In the genomic region with DNA sequence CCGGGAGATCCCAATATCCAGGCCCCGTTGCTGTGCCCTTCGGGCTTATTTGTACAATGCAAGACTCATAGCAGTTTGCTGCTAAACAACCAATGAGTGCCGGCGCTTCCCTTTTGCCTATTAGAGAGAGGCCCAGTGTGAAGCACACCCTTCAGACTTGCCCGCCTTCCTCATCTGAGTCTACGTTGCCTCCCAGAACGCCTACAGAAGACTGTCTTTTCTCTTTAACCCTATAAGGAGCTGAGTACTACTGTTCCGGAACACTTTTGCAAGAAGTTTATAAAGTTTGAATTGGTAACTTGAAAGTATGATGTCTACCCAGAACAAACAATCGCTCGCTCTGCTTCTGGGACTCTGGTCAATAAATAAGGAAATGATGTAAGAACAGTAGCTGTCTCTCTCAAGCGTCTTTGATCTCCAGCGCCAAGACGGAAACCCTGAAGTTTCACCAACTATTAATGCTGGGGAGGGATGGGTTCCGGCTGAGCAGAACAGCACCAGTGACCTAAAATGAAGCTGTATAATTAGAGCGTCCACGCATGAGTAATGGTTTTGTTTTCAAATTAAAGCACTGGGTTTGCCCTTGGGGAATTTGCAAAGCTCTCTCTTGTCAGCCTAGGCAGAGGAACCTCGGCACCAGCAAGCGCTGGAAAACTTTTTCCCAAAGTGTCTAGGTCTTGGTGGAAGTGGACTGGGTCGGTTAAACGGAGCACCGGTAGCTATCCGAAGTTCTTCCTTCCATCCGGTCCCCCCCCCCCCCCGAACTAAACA, we compare ENCODE assay signal across 8 mouse cellular contexts. TPM values are rescaled to one million over a fixed set of nuclear protein-coding genes. Genes with fewer than 3 reads are reported as not detected.
A peak's percentile ranks its signal among the peaks of the same experiment; 100 is the strongest.
DNase-seq lines count a peak whose midpoint lies in the region; ATAC-seq and TF ChIP-seq lines count a peak whose summit lies in the region.

No protein-coding gene starts in this region.

- no peaks in the 10 kb centered on the region for H3K36me3 ChIP-seq in hindbrain, postnatal 0 days (ENCODE audit: insufficient read depth, low read length)
- 0 out of 2 replicates have a peak, but pooled peaks cover 2% of the 10 kb centered on the region for H3K36me3 ChIP-seq in liver, embryonic 11.5 days (ENCODE audit: control insufficient read depth, insufficient read depth, low read length)
- no peaks in the 10 kb centered on the region for H3K36me3 ChIP-seq in stomach, embryonic 16.5 days (ENCODE audit: control insufficient read depth, insufficient read depth, low read length)

- ATAC-seq in hindbrain, postnatal 0 days: peak; percentile 82
- ATAC-seq in liver, embryonic 11.5 days (replicated peaks; ENCODE audit: low FRiP score): peak; percentile 89
- ATAC-seq in monocyte, adult 5-6 weeks (replicated peaks; ENCODE audit: insufficient number of reproducible peaks, low FRiP score, low TSS enrichment, poor library complexity, severe bottlenecking): peak; percentile 83
- ATAC-seq in stomach, embryonic 16.5 days (ENCODE audit: insufficient read depth, low FRiP score): peak; percentile 80

- no peaks in the 10 kb centered on the region for H3K9me3 ChIP-seq in hindbrain, postnatal 0 days (ENCODE audit: low read length)
- no peaks in the 10 kb centered on the region for H3K9me3 ChIP-seq in liver, embryonic 11.5 days (ENCODE audit: control insufficient read depth, low read length)
- H3K9me3 ChIP-seq in stomach, embryonic 16.5 days (replicated peaks; ENCODE audit: control insufficient read depth, low read length): no peaks in the 10 kb centered on the region

- WGBS in hindbrain, postnatal 0 days: 3% methylated on average over 25 of the region's 25 CpGs
- WGBS in liver, embryonic 11.5 days: 5% methylated on average over 25 of the region's 25 CpGs
- WGBS in stomach, embryonic 16.5 days: 3% methylated on average over 25 of the region's 25 CpGs

- DNase-seq in layer of hippocampus, adult 11-12 months (ENCODE audit: low spot score): peak; percentile 28
- DNase-seq in layer of hippocampus, postnatal 25 days (ENCODE audit: extremely low spot score in 1 of 2, low spot score in 1 of 2): no peak
- peak; percentile 48 for DNase-seq in gastrocnemius, adult 18-20 months (ENCODE audit: low spot score)
- peak; percentile 60 for DNase-seq in hindbrain, postnatal 0 days (ENCODE audit: low spot score)
- peak; percentile 50 for DNase-seq in liver, embryonic 11.5 days (ENCODE audit: low spot score)

- peak overlapping the region; percentile 77 for H3K27ac ChIP-seq in brown adipose tissue, adult 24 weeks (replicated peaks; ENCODE audit: low read depth, low read length)
- peak overlapping the region; percentile 74 for H3K27ac ChIP-seq in hindbrain, postnatal 0 days
- peak overlapping the region; percentile 86 for H3K27ac ChIP-seq in liver, embryonic 11.5 days (ENCODE audit: low read depth, low read length)
- peak overlapping the region; percentile 96 for H3K27ac ChIP-seq in stomach, embryonic 16.5 days (ENCODE audit: low read length)

- TF ChIP-seq CTCF in hindbrain, postnatal 0 days (IDR thresholded peaks at IDR 0.05; ENCODE audit: low read depth): no peak

- H3K9ac ChIP-seq in hindbrain, postnatal 0 days (replicated peaks; ENCODE audit: low read length): peak overlapping the region; percentile 52
- H3K9ac ChIP-seq in liver, embryonic 11.5 days (ENCODE audit: low read depth, low read length): peak overlapping the region; percentile 77
- peak overlapping the region; percentile 94 for H3K9ac ChIP-seq in stomach, embryonic 16.5 days (ENCODE audit: low read length)

- peak overlapping the region; percentile 80 for H3K4me3 ChIP-seq in brown adipose tissue, adult 24 weeks (ENCODE audit: insufficient read depth, low read depth, low read length)
- peak overlapping the region; percentile 62 for H3K4me3 ChIP-seq in hindbrain, postnatal 0 days (ENCODE audit: low read length)
- H3K4me3 ChIP-seq in liver, embryonic 11.5 days (ENCODE audit: low read depth, low read length): peak overlapping the region; percentile 64
- peak overlapping the region; percentile 79 for H3K4me3 ChIP-seq in stomach, embryonic 16.5 days (replicated peaks; ENCODE audit: low read length)

- H3K27me3 ChIP-seq in hindbrain, postnatal 0 days (ENCODE audit: insufficient read depth, low read length): no peaks in the 10 kb centered on the region
- no peaks in the 10 kb centered on the region for H3K27me3 ChIP-seq in liver, embryonic 11.5 days (replicated peaks; ENCODE audit: control insufficient read depth, insufficient read depth, low read length)
- H3K27me3 ChIP-seq in stomach, embryonic 16.5 days (ENCODE audit: control insufficient read depth, insufficient read depth, low read length): no peaks in the 10 kb centered on the region

- H3K4me2 ChIP-seq in hindbrain, postnatal 0 days (ENCODE audit: low read depth, low read length): peak overlapping the region; percentile 94
- peak overlapping the region; percentile 68 for H3K4me2 ChIP-seq in liver, embryonic 11.5 days
- H3K4me2 ChIP-seq in stomach, embryonic 16.5 days (ENCODE audit: low read depth, low read length): peak overlapping the region; percentile 61

- H3K4me1 ChIP-seq in brown adipose tissue, adult 24 weeks (ENCODE audit: control insufficient read depth, insufficient read depth, insufficient read length, low read length): peaks cover 5% of the 10 kb centered on the region; the same call in 1 of the 2 replicates
- H3K4me1 ChIP-seq in hindbrain, postnatal 0 days (ENCODE audit: insufficient read depth, low read length): no peaks in the 10 kb centered on the region
- H3K4me1 ChIP-seq in liver, embryonic 11.5 days (replicated peaks; ENCODE audit: control insufficient read depth, insufficient read depth, low read length): peaks cover 27% of the 10 kb centered on the region
- peaks cover 5% of the 10 kb centered on the region; the same call in 1 of the 2 replicates for H3K4me1 ChIP-seq in stomach, embryonic 16.5 days (ENCODE audit: control insufficient read depth, insufficient read depth, low read length)

RNA-seq across cellular contexts. Expression of a gene that starts 0.7 kb away (rescaled TPM):
- 10 to 100 TPM; 21.4 to 22.1 TPM for total RNA-seq in layer of hippocampus, postnatal 25 days (2021)
- 23.0 and 42.4 TPM in 2 replicates for polyA plus RNA-seq in brown adipose tissue, adult 24 weeks (2012; ENCODE audit: insufficient read depth, insufficient read length, missing spikeins)
- 10 to 100 TPM; 18.2 to 19.2 TPM for total RNA-seq in gastrocnemius, adult 18-20 months (2021)
- total RNA-seq in hindbrain, postnatal 0 days (2014; rRNA removed): 17.9 TPM in 2 replicates
- polyA plus RNA-seq in hindbrain, postnatal 0 days (2015; fragmentation: Nextera tagmentation; extraction: Ambion mirVana): 50.4 and 56.2 TPM in 2 replicates
- polyA plus RNA-seq in liver, embryonic 11.5 days (2014; fragmentation: Nextera tagmentation; extraction: Ambion mirVana): 60.1 and 61.2 TPM in 2 replicates
- 60.1 to 68.1 TPM (median 66.0 TPM) in 3 replicates for total RNA-seq in monocyte, adult 5-6 weeks (2017)
- polyA plus RNA-seq in stomach, embryonic 16.5 days (2015; fragmentation: Nextera tagmentation; extraction: Ambion mirVana): 77.9 and 86.6 TPM in 2 replicates

RNA-seq across cellular contexts. Expression of a gene that starts 41.4 kb away (rescaled TPM):
- 1 to 10 TPM; 1.5 to 2.8 TPM for total RNA-seq in layer of hippocampus, postnatal 25 days (2021)
- 174 and 203 TPM in 2 replicates for polyA plus RNA-seq in brown adipose tissue, adult 24 weeks (2012; ENCODE audit: insufficient read depth, insufficient read length, missing spikeins)
- total RNA-seq in gastrocnemius, adult 18-20 months (2021): 10 to 100 TPM; 35.3 to 37.3 TPM
- total RNA-seq in hindbrain, postnatal 0 days (2014; rRNA removed): 4.1 and 5.2 TPM in 2 replicates
- 5.8 and 6.2 TPM in 2 replicates for polyA plus RNA-seq in hindbrain, postnatal 0 days (2015; fragmentation: Nextera tagmentation; extraction: Ambion mirVana)
- polyA plus RNA-seq in liver, embryonic 11.5 days (2014; fragmentation: Nextera tagmentation; extraction: Ambion mirVana): 17.8 and 18.5 TPM in 2 replicates
- 2.1 to 7.2 TPM (median 4.7 TPM) in 3 replicates for total RNA-seq in monocyte, adult 5-6 weeks (2017)
- polyA plus RNA-seq in stomach, embryonic 16.5 days (2015; fragmentation: Nextera tagmentation; extraction: Ambion mirVana): 19.0 and 20.1 TPM in 2 replicates

Comparison
In these comparisons a context has a peak if more than half of its experiments do, and no peak if none do; other contexts are left out.
1. DNase-seq: peak in layer of hippocampus, adult 11-12 months (single experiment), gastrocnemius, adult 18-20 months (single experiment), hindbrain, postnatal 0 days (single experiment) and liver, embryonic 11.5 days (single experiment); none in layer of hippocampus, postnatal 25 days (0 of 2).
2. Peak in every context shown above with its lines, with median percentiles within 50 percentile points of each other: H3K27ac ChIP-seq, H3K4me3 ChIP-seq, ATAC-seq, H3K4me2 ChIP-seq and H3K9ac ChIP-seq.